Mouse (Mus musculus): ENCODE measurements around the gene Macrod1.

The Macrod1 gene

GRCm38 (mm10) chr19:7083035-7083794 is 26.6 kb downstream of the Macrod1 start:
- DNase-seq = no peak

GRCm38 (mm10) chr19:7084734-7085133 is 28.1 kb downstream of the Macrod1 start:
- no peak for DNase-seq

GRCm38 (mm10) chr19:7088558-7088957 is 31.9 kb downstream of the Macrod1 start:
- DNase-seq = no peak

- no peak for DNase-seq
Observed at GRCm38 (mm10) chr19:7089050-7089449, 32.4 kb downstream of the Macrod1 start.

GRCm38 (mm10) chr19:7089842-7090251 is 33.2 kb downstream of the Macrod1 start:
- no peak for DNase-seq

GRCm38 (mm10) chr19:7090369-7091064 is 33.9 kb downstream of the Macrod1 start:
- no peak for DNase-seq

- DNase-seq = no peak
Observed at GRCm38 (mm10) chr19:7091448-7092050, 34.9 kb downstream of the Macrod1 start.

GRCm38 (mm10) chr19:7092756-7093155 is 36.1 kb downstream of the Macrod1 start:
- no peak for DNase-seq

- DNase-seq = no peak
Observed at GRCm38 (mm10) chr19:7099620-7100155, 43.1 kb downstream of the Macrod1 start.

- no peak for DNase-seq
Observed at GRCm38 (mm10) chr19:7102039-7102438, 45.4 kb downstream of the Macrod1 start.

GRCm38 (mm10) chr19:7103349-7103992 is 46.9 kb downstream of the Macrod1 start:
- DNase-seq = peak; percentile 96

- peak; percentile 96 for DNase-seq
Observed at GRCm38 (mm10) chr19:7103993-7104401, 47.4 kb downstream of the Macrod1 start.

GRCm38 (mm10) chr19:7105544-7105943 is 48.9 kb downstream of the Macrod1 start, which contains the start of gene Flrt1:
Gene Flrt1, minus strand, starts transcription at chr19:7105729.
- DNase-seq = no peak

- DNase-seq = no peak
Observed at GRCm38 (mm10) chr19:7106566-7106965, 50.0 kb downstream of the Macrod1 start.

GRCm38 (mm10) chr19:7107174-7107573 is 50.6 kb downstream of the Macrod1 start:
- DNase-seq = no peak

GRCm38 (mm10) chr19:7108114-7108905 is 51.7 kb downstream of the Macrod1 start:
- DNase-seq = no peak

- no peak for DNase-seq
Observed at GRCm38 (mm10) chr19:7110097-7110496, 53.5 kb downstream of the Macrod1 start.

GRCm38 (mm10) chr19:7110875-7111274 is 54.3 kb downstream of the Macrod1 start:
- DNase-seq = no peak

- DNase-seq = no peak
Observed at GRCm38 (mm10) chr19:7111309-7111708, 54.7 kb downstream of the Macrod1 start.

GRCm38 (mm10) chr19:7111710-7112109 is 55.1 kb downstream of the Macrod1 start:
- DNase-seq = no peak

- no peak for DNase-seq
Observed at GRCm38 (mm10) chr19:7112628-7113027, 56.0 kb downstream of the Macrod1 start.

GRCm38 (mm10) chr19:7113574-7113973 is 57.0 kb downstream of the Macrod1 start:
- no peak for DNase-seq
